Mouse (Mus musculus) adrenal gland, postnatal 0 days (tissue): Measurements from ENCODE around the gene Cct2. TPM values are rescaled to one million over a fixed set of nuclear protein-coding genes. Genes with fewer than 3 reads are reported as not detected.

Experiments
- polyA plus RNA-seq: library from polyadenylated mRNA; unstranded; fragments of >200 nt; fragmentation: Nextera tagmentation; extraction: Ambion mirVana; gene quantifications from 2 replicates; pipeline ENCODE4 v1.2.1, GENCODE M21; 2015

Gene Cct2
- polyA plus RNA-seq, result 118 and 143 TPM in 2 replicates

GRCm38 (mm10) chr10:117063254-117064021 is at the start of gene Cct2:
Gene Cct2 (minus strand): TSS chr10:117063814.

DNA sequence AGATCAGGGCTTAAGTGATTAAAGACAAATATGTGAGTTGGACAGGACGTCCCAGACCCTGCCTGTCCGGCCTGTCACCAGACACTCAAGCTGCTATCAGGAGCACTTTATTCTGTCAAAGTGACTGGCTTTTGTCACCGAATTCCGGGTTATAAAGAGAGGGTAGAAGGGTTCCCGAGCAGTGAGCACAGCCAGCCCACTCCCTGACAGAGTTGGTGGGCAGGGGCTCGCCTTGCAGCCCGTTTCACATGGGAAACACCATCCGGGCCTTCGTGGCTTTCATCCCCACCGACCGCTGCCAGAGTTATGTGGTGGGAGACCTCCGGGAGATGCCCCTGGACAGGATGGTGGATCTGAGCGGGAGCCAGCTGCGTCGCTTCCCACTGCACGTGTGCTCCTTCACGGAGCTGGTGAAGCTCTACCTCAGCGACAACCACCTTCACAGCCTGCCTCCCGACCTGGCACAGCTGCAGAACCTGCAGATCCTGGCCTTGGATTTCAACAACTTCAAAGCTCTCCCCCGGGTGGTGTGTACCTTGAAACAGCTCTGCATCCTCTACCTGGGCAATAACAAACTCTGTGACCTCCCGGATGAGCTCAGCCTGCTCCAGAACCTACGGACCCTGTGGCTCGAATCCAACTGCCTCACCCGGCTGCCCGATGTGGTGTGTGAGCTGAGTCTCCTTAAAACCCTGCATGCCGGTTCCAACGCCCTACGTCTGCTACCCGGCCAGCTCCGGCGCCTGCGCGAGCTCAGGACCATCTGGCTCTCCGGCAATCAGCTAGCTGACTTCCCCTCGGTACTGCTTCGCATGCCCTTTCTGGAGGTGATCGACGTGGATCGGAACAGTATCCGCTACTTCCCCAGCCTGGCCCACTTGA is 18.2 kb downstream of the Cct2 start, which contains the start of gene Lrrc10:
Gene Lrrc10 (plus strand): TSS at position 167 of the 882 bp plus-strand sequence.

Other genes starting within 250 kb of the Cct2 start
- 0.03 and 0.10 TPM in 2 replicates for gene Myrfl, start 166.9 kb downstream of the Cct2 start, polyA plus RNA-seq
- 14.2 and 17.8 TPM in 2 replicates for gene Rab3ip, start 113.0 kb downstream of the Cct2 start, polyA plus RNA-seq
- not detected in 2 replicates for gene Gm10271, start 91.2 kb downstream of the Cct2 start, polyA plus RNA-seq
- gene Best3, start 77.5 kb downstream of the Cct2 start, polyA plus RNA-seq, result 0.30 and 0.47 TPM in 2 replicates
- not detected in 2 replicates for gene Lrrc10, start 18.5 kb downstream of the Cct2 start, polyA plus RNA-seq
- 13.5 and 22.3 TPM in 2 replicates for gene Frs2, start 84.7 kb upstream of the Cct2 start, polyA plus RNA-seq
- 42.6 and 48.5 TPM in 2 replicates for gene Yeats4, start 160.7 kb upstream of the Cct2 start, polyA plus RNA-seq
- not detected in 2 replicates for gene 9530003J23Rik, start 174.9 kb upstream of the Cct2 start, polyA plus RNA-seq
- 175 and 328 TPM in 2 replicates for gene Lyz2, start 218.5 kb upstream of the Cct2 start, polyA plus RNA-seq
- 1.5 and 3.1 TPM in 2 replicates for gene Lyz1, start 229.1 kb upstream of the Cct2 start, polyA plus RNA-seq